Mouse (Mus musculus) neural tube, embryonic 15.5 days (tissue): ENCODE measurements around the gene P2rx7. TPM values are rescaled to one million over a fixed set of nuclear protein-coding genes. Genes with fewer than 3 reads are reported as not detected.

ENCODE experiments used
- ATAC-seq: fragments of 200-750 bp; cut with Nextera tagmentation; 2 replicates; pipeline ENCODE4 v1.8.0; 2017; ENCODE audit warnings: mild to moderate bottlenecking, moderate TSS enrichment, moderate library complexity; ENCODE audit not compliant: low FRiP score
- H3K27ac ChIP-seq: fragments of 300-500 bp; sonication (generic); replicated peaks from 2 replicates; pipeline ENCODE4 v1.5.1; 2015; ENCODE audit warnings: mild to moderate bottlenecking, inconsistent platforms
- H3K27me3 ChIP-seq: fragments of 300-500 bp; sonication (generic); replicated peaks from 2 replicates; pipeline ENCODE4 v1.6.1; 2015; ENCODE audit warnings: inconsistent platforms
- H3K36me3 ChIP-seq: fragments of 300-500 bp; sonication (generic); 2 replicates; pipeline ENCODE4 v1.6.1; 2015; ENCODE audit warnings: inconsistent platforms
- H3K4me1 ChIP-seq: fragments of 300-500 bp; sonication (generic); 2 replicates; pipeline ENCODE4 v1.6.1; 2015; ENCODE audit warnings: inconsistent platforms
- H3K4me2 ChIP-seq: fragments of 300-500 bp; sonication (generic); 2 replicates; pipeline ENCODE4 v1.6.1; 2015; ENCODE audit warnings: inconsistent platforms, mild to moderate bottlenecking, moderate library complexity
- H3K4me3 ChIP-seq: fragments of 300-500 bp; sonication (generic); replicated peaks from 2 replicates; pipeline ENCODE4 v1.5.1; 2015; ENCODE audit warnings: mild to moderate bottlenecking, inconsistent platforms
- H3K9ac ChIP-seq: fragments of 300-500 bp; sonication (generic); replicated peaks from 2 replicates; pipeline ENCODE4 v1.6.1; 2015; ENCODE audit warnings: mild to moderate bottlenecking, inconsistent platforms
- H3K9me3 ChIP-seq: fragments of 300-500 bp; sonication (generic); replicated peaks from 2 replicates; pipeline ENCODE4 v1.6.1; 2016; ENCODE audit warnings: inconsistent platforms
- WGBS: fragments of 180-500 bp; shearing (Covaris S2); methylation state at CpG from one replicate; pipeline ENCODE4 v1.1.7; 2015; ENCODE audit warnings: mixed read lengths; 5-methylcytosine and 5-hydroxymethylcytosine counted together
- polyA plus RNA-seq: library from polyadenylated mRNA; unstranded; fragments of >200 nt; fragmentation: Nextera tagmentation; extraction: Ambion mirVana; gene quantifications from 2 replicates; pipeline ENCODE4 v1.2.1, GENCODE M21; 2015

Gene P2rx7
- polyA plus RNA-seq, 1 experiment from 2014 or later, result 5.0 TPM

DNA sequence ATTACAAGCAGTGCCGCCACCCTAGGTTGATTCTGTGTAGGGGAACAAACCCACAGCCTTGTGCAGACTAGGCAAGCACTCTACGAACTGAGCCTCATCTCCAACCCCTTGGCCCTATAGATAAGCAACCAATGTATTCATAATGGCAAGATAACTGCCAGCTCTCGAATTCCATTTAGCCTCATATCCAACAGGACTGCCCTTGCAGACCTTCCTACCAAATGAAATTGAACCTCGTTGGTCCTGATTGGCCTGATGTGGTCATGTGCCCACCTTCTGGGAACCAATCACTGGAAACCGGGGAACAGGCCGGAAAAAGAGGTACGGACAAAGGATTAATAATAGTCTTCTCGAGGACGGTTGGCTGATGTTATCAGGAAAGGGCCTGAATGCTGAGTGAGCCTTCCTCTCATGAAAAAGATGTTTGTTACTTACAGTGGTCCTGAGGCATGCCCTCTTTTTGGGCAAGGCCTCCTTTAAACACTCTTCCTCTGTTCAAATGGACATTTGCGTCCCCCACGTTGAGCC, 18.7 kb upstream of the P2rx7 start:
- Histone ChIP-seq H3K4me3 (no peak overlapping the region), H3K9me3 (no peaks in the 10 kb centered on the region), H3K9ac (no peak overlapping the region), H3K36me3 (no peaks in the 10 kb centered on the region), H3K27ac (no peak overlapping the region), H3K27me3 (no peaks in the 10 kb centered on the region), H3K4me1 (peaks cover 11% of the 10 kb centered on the region), H3K4me2 (no peak overlapping the region)
- no peak for ATAC-seq
- 90% methylated on average over 11 of the region's 11 CpGs for WGBS

DNA sequence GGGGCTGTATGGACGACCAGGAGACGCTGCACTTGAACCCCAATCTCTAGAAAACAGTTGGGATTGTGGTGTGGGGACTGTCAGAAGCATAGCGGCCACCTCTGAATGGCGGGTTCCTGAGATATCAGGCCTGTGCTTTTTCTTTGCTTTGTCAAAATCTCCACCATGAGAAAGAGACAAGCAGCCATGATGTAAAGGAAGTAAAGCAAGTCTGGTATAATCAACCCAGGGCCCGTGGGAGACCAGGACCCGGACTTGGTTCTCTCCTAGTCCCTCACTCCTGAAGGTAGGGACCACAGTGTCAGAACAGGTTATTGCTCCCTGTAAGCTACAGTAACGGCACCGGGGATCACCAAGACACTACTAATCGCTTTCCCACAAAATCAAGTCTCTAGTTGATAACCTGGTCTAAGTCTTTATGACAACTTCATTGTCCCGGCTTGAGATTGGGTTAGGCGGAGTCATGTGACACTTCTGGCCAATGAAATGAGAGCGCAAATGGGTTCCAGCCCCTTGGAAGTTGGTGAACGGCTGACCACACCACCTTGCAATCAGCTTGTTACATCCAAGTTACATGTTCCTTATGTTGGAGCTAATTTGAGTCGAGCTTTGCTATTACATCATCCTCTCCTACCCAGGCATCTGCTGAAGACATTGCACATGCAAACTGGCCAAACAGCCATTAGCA, 18.0 kb upstream of the P2rx7 start:
- Histone ChIP-seq H3K27me3 (no peaks in the 10 kb centered on the region), H3K4me3 (no peak overlapping the region), H3K27ac (no peak overlapping the region), H3K4me1 (peaks cover 11% of the 10 kb centered on the region), H3K36me3 (no peaks in the 10 kb centered on the region), H3K9ac (no peak overlapping the region), H3K4me2 (no peak overlapping the region), H3K9me3 (no peaks in the 10 kb centered on the region)
- ATAC-seq, result no peak
- WGBS, result 87% methylated on average over 14 of the region's 14 CpGs

DNA sequence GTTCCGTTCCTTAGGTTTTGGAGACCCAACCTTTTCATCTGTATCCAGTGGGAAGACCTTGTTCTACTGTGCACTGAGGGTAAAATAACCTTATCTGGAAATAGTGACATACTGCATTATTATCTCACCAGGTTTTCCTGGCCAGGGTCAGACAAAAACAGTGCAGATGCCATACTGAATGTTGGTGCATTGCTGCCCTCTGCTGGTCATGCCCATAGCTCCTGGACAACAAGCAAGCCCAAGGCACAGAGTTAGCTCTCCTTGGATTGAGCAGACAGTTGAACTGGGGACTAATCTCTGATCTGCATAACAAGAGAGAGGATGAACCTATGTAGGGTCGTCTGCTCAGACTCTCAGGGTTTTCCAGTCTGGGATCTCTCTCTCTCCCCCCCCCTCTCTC, 16.5 kb upstream of the P2rx7 start:
- peak; percentile 65; the same call in 1 of the 2 replicates for ATAC-seq
- no peaks in the 10 kb centered on the region for H3K9me3 ChIP-seq
- H3K4me3 ChIP-seq, result no peak overlapping the region
- H3K9ac ChIP-seq, result no peak overlapping the region
- H3K27me3 ChIP-seq, result no peaks in the 10 kb centered on the region
- no peaks in the 10 kb centered on the region for H3K36me3 ChIP-seq
- no peak overlapping the region for H3K4me2 ChIP-seq
- 44% methylated on average over 2 of the region's 2 CpGs for WGBS
- no peaks in the 10 kb centered on the region for H3K4me1 ChIP-seq
- no peak overlapping the region for H3K27ac ChIP-seq

DNA sequence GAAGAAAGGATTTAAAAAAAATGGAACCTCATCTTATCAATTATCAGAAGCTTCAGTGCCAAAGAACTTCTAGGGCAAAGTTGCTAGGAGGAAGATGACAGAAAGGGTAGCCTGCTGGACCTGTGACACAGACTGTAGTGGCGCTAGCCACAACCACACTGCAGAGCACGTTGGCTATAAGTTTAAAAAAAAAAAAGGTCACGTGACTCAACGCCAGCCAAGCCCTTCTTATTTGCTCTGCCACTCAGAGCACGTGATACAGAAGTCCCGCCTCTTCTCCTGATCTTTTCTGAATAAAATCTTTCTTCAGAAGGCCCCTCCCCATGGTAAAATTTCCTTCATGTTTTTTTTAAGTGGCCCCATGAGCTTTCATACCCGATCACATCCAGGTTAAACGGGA, 8.5 kb upstream of the P2rx7 start:
- no peak for ATAC-seq
- no peak overlapping the region for H3K4me2 ChIP-seq
- WGBS, result 81% methylated on average over 8 of the region's 8 CpGs
- H3K4me3 ChIP-seq, result no peak overlapping the region
- no peaks in the 10 kb centered on the region for H3K9me3 ChIP-seq
- 0 out of 2 replicates have a peak, but pooled peaks cover 3% of the 10 kb centered on the region for H3K4me1 ChIP-seq
- H3K27ac ChIP-seq, result no peak overlapping the region
- no peak overlapping the region for H3K9ac ChIP-seq
- no peaks in the 10 kb centered on the region for H3K27me3 ChIP-seq
- H3K36me3 ChIP-seq, result no peaks in the 10 kb centered on the region

DNA sequence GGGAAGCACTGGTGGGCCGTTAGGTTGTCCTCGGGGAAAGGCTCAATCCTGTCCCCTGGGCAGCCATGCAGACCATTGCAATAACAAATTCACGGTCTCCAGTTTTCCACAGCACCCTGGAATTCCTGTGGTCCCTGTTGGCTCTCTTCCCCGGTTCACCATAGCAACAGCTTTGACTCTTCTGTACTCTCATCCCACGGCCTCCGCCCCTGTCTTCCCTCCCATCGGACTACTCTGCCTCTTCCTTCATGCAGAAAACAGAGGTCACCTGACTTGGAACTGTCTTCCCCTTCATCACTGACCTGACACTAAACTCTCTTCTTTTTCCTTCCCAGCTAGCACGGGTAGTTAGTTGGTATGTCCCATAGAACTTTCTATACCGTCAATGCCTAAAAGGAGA, 7.4 kb upstream of the P2rx7 start:
- no peak overlapping the region for H3K4me3 ChIP-seq
- no peak for ATAC-seq
- H3K9ac ChIP-seq, result no peak overlapping the region
- 0 out of 2 replicates have a peak, but pooled peaks cover 3% of the 10 kb centered on the region for H3K4me1 ChIP-seq
- no peaks in the 10 kb centered on the region for H3K9me3 ChIP-seq
- no peaks in the 10 kb centered on the region for H3K36me3 ChIP-seq
- H3K27me3 ChIP-seq, result no peaks in the 10 kb centered on the region
- 73% methylated on average over 9 of the region's 9 CpGs for WGBS
- no peak overlapping the region for H3K4me2 ChIP-seq
- H3K27ac ChIP-seq, result no peak overlapping the region

DNA sequence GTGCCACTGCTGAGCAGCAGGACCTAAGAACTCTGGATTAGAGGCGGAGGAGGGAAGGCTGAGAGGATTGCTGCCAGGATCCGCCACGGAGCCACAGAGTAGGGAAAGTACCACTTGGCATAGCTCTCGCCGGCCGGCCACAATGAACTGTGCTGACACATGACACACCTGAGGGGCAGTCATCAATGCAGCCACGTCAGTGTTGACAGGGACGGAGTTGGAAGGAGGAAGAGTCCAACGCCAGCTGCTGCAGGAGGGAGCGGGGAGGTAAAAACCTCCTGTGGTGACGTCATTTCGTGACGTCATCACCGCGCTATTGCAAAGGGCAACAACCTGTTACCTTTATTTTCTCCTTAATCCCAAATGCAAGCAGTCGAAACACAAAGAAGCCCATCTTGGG, 6.8 kb upstream of the P2rx7 start:
- H3K27me3 ChIP-seq, result no peaks in the 10 kb centered on the region
- WGBS, result 45% methylated on average over 16 of the region's 16 CpGs
- H3K36me3 ChIP-seq, result no peaks in the 10 kb centered on the region
- H3K4me3 ChIP-seq, result peak overlapping the region; percentile 27
- peak overlapping the region; percentile 50 for H3K4me2 ChIP-seq
- H3K9me3 ChIP-seq, result no peaks in the 10 kb centered on the region
- ATAC-seq, result no peak
- 0 out of 2 replicates have a peak, but pooled peaks cover 3% of the 10 kb centered on the region for H3K4me1 ChIP-seq
- no peak overlapping the region for H3K9ac ChIP-seq
- no peak overlapping the region for H3K27ac ChIP-seq

DNA sequence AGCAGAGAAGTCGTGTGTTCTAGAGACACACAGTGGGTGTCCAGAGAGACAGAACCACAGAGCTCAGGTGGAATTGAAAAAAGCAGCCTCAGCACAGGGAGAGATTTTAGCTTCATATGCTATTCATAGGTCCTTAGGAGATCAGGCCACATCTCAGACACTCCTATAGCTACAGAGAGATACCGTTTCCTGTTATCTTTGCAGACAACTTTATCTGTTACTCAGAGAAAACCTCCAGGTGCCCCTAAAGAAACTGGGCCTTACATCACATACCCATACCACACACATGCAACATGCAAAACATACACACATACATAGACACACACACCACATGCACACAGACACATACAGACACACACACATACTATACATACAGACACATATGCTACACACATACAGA, 5.4 kb upstream of the P2rx7 start:
- Histone ChIP-seq H3K4me3 (no peak overlapping the region), H3K27me3 (no peaks in the 10 kb centered on the region), H3K27ac (no peak overlapping the region), H3K36me3 (no peaks in the 10 kb centered on the region), H3K4me1 (0 out of 2 replicates have a peak, but pooled peaks cover 3% of the 10 kb centered on the region), H3K9ac (no peak overlapping the region), H3K4me2 (no peak overlapping the region), H3K9me3 (no peaks in the 10 kb centered on the region)
- no peak for ATAC-seq
- 83% methylated on average over 2 of the region's 2 CpGs for WGBS

DNA sequence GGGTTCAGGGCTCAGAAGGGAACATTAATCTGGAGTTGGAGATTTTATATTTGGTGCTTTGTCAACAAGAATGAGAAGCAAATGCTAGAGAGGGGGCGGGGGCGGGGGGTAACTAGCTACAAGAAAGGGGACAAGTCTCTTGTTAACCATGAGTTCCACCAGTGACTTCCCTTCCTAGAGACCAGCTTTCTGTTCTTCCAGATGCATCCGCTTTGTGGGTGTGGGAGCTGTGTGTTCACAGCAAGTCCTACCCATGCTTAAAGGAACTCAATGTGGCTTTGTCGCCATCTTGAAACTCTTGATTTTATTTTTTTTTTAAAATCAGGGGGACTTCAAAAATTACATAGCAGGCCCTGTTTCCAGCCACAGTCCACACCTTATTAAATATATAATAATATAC, 4.2 kb upstream of the P2rx7 start:
- Histone ChIP-seq H3K9ac (no peak overlapping the region), H3K36me3 (no peaks in the 10 kb centered on the region), H3K9me3 (no peaks in the 10 kb centered on the region), H3K4me2 (no peak overlapping the region), H3K27me3 (no peaks in the 10 kb centered on the region), H3K4me3 (no peak overlapping the region), H3K4me1 (0 out of 2 replicates have a peak, but pooled peaks cover 10% of the 10 kb centered on the region), H3K27ac (no peak overlapping the region)
- WGBS, result 94% methylated on average over 4 of the region's 4 CpGs
- no peak for ATAC-seq

DNA sequence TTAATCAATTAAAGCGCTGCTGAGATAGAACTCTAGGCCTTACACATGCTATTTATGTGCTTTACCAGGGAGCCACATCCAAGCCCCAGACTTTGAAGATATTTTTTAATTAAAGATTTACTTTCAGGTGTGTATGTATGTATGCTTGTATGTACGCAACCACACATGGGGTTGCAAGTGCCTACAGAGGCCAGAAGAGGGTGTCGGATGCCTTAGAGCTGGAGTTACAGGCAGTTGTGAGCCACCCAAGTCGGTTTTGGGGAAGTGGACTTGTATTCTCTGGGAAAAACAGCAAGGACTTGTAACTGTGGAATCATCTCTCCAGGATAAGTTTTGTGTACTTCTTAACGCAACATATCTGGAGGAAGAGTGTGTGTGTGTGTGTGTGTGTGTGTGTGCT, 3.7 kb upstream of the P2rx7 start:
- Histone ChIP-seq H3K27me3 (no peaks in the 10 kb centered on the region), H3K9me3 (no peaks in the 10 kb centered on the region), H3K36me3 (no peaks in the 10 kb centered on the region), H3K4me1 (0 out of 2 replicates have a peak, but pooled peaks cover 10% of the 10 kb centered on the region), H3K4me2 (no peak overlapping the region), H3K4me3 (no peak overlapping the region), H3K27ac (no peak overlapping the region), H3K9ac (no peak overlapping the region)
- no peak for ATAC-seq
- WGBS, result 86% methylated on average over 5 of the region's 5 CpGs

DNA sequence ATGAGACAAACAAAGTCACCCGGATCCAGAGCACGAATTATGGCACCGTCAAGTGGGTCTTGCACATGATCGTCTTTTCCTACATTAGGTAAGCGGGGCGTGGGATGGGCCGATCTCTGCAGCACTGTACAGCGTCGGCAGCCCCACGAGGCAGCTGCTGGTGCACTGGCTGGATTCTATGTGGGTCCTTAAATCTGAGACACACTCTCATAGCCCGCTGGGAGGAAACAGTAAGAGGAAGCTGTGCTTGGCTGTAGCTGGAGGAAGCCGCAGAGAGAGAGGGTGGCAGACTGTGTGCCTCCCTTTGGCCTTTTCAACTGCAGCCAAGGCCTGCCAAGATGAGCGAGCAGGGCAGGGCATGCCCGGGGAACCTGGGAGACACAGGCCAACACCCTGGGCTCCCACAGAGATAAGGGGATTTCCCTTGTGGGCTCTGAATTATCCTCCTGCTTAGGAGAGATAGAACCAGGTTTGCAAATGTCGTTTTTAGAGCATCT, 448 bp downstream of the P2rx7 start:
- Histone ChIP-seq H3K27ac (peak overlapping the region; percentile 65), H3K4me3 (peak overlapping the region; percentile 8), H3K9me3 (no peaks in the 10 kb centered on the region), H3K9ac (no peak overlapping the region), H3K4me1 (0 out of 2 replicates have a peak, but pooled peaks cover 7% of the 10 kb centered on the region), H3K27me3 (no peaks in the 10 kb centered on the region), H3K4me2 (peak overlapping the region; percentile 28), H3K36me3 (no peaks in the 10 kb centered on the region)
- 47% methylated on average over 15 of the region's 15 CpGs for WGBS
- ATAC-seq, result no peak

DNA sequence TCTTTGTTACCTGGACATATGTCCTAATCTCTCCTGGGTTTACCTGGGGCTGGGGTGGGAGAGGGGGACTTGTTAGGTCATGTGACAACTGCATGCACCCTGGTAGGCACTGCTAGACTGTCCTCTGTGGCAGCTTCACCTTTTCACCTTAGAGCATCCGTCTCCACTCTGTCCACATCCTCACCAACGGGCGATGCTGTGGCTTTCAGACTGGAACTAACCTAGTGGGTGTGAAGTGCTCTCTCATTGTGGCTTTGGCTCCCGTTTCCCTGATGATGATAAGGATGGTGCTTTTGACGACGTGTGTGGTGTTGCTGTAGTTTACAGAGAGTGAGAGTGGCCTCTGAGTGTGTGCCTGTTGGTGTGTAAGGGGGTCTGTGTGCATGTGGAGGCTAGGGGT, 1.6 kb downstream of the P2rx7 start:
- Histone ChIP-seq H3K9me3 (no peaks in the 10 kb centered on the region), H3K9ac (no peak overlapping the region), H3K36me3 (no peaks in the 10 kb centered on the region), H3K4me1 (0 out of 2 replicates have a peak, but pooled peaks cover 7% of the 10 kb centered on the region), H3K4me2 (0 out of 2 replicates have a peak overlapping the region, but pooled peaks have one; percentile 7), H3K27ac (no peak overlapping the region), H3K27me3 (no peaks in the 10 kb centered on the region), H3K4me3 (no peak overlapping the region)
- WGBS, result 85% methylated on average over 6 of the region's 6 CpGs
- no peak for ATAC-seq

DNA sequence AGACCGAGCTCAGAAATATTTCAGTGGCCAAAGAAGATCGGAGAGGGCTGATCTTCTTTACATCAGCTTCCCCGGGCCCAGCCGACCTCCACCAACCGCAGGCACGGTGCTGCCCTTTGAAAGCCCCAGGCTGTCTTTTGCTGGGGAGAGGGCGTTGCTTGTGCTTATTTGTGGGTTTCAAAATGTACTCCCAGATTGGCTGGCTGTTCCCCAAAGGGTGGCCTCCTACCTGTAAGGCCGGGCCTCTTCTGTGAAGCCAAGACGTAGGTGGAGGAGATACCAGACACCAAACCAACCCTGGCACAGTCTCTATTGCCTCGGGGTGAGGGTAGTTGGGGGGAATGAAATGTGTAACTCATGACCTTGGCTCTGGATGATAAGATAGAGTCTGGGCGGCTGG, 2.3 kb downstream of the P2rx7 start:
- Histone ChIP-seq H3K4me2 (no peak overlapping the region), H3K27me3 (no peaks in the 10 kb centered on the region), H3K9me3 (no peaks in the 10 kb centered on the region), H3K4me3 (no peak overlapping the region), H3K4me1 (0 out of 2 replicates have a peak, but pooled peaks cover 7% of the 10 kb centered on the region), H3K36me3 (no peaks in the 10 kb centered on the region), H3K27ac (no peak overlapping the region), H3K9ac (no peak overlapping the region)
- 88% methylated on average over 11 of the region's 11 CpGs for WGBS
- ATAC-seq, result no peak
